Mouse (Mus musculus) kidney, postnatal 14 days (tissue): ENCODE data around the gene Retnla.
"Not testable (repeated sequence)": the region's sequence is repeated elsewhere in the genome, so short reads cannot be mapped to it uniquely, and the experiment has no call there.

ENCODE experiments used
- DNase-seq: peaks from one replicate; pipeline ENCODE4 v3.0.0; 2022; ENCODE audit warnings: mixed read lengths

Gene Retnla

GRCm38 (mm10) chr16:48842266-48842665 is at the start of gene Retnla:
Gene Retnla (plus strand): TSS chr16:48842551.
- DNase-seq: no peak

GRCm38 (mm10) chr16:48798285-48798684 is 44.1 kb upstream of the Retnla start:
- no peak for DNase-seq

GRCm38 (mm10) chr16:48799470-48799869 is 42.9 kb upstream of the Retnla start:
- DNase-seq: no peak

- DNase-seq: no peak
Measured at GRCm38 (mm10) chr16:48800906-48801305, 41.4 kb upstream of the Retnla start.

GRCm38 (mm10) chr16:48805412-48805811 is 36.9 kb upstream of the Retnla start:
- DNase-seq: no peak

- DNase-seq: no peak
Measured at GRCm38 (mm10) chr16:48806521-48806920, 35.8 kb upstream of the Retnla start.

GRCm38 (mm10) chr16:48809374-48809773 is 33.0 kb upstream of the Retnla start:
- no peak for DNase-seq

- no peak for DNase-seq
Measured at GRCm38 (mm10) chr16:48811881-48812436, 30.4 kb upstream of the Retnla start.

GRCm38 (mm10) chr16:48816695-48817094 is 25.7 kb upstream of the Retnla start, which contains the start of gene Retnlb:
Gene Retnlb (plus strand): TSS chr16:48816856.
- no peak for DNase-seq

GRCm38 (mm10) chr16:48818524-48818923 is 23.8 kb upstream of the Retnla start:
- no peak for DNase-seq

GRCm38 (mm10) chr16:48826474-48826873 is 15.9 kb upstream of the Retnla start:
- no peak for DNase-seq

- DNase-seq: no peak
Measured at GRCm38 (mm10) chr16:48827625-48828024, 14.7 kb upstream of the Retnla start.

- no peak for DNase-seq
Measured at GRCm38 (mm10) chr16:48829060-48829459, 13.3 kb upstream of the Retnla start.

GRCm38 (mm10) chr16:48832055-48832454 is 10.3 kb upstream of the Retnla start:
- DNase-seq: no peak

- DNase-seq: not testable (repeated sequence)
Measured at GRCm38 (mm10) chr16:48833626-48834025, 8.7 kb upstream of the Retnla start.

- no peak for DNase-seq
Measured at GRCm38 (mm10) chr16:48843671-48844386, 1.5 kb downstream of the Retnla start.

GRCm38 (mm10) chr16:48865004-48865403 is 22.7 kb downstream of the Retnla start:
- DNase-seq: not testable (repeated sequence)

- DNase-seq: no peak
Measured at GRCm38 (mm10) chr16:48867690-48868089, 25.3 kb downstream of the Retnla start.

- DNase-seq: no peak
Measured at GRCm38 (mm10) chr16:48868663-48869062, 26.3 kb downstream of the Retnla start.

GRCm38 (mm10) chr16:48869671-48870070 is 27.3 kb downstream of the Retnla start:
- no peak for DNase-seq

- no peak for DNase-seq
Measured at GRCm38 (mm10) chr16:48871754-48872153, 29.4 kb downstream of the Retnla start.

- DNase-seq: no peak
Measured at GRCm38 (mm10) chr16:48872321-48872720, 30.0 kb downstream of the Retnla start, which contains the start of gene Retnlg. Gene Retnlg (plus strand): TSS chr16:48872621.

GRCm38 (mm10) chr16:48890733-48891132 is 48.4 kb downstream of the Retnla start:
- no peak for DNase-seq
